Comparison of ENCODE assay signal across 9 mouse cellular contexts in genomic region chr12:102585390-102585789, GRCm38 (mm10). TPM values are rescaled to one million over a fixed set of nuclear protein-coding genes. Genes with fewer than 3 reads are reported as not detected.
DNase-seq lines count a peak whose midpoint lies in the region; ATAC-seq and TF ChIP-seq lines count a peak whose summit lies in the region.
"Had no signal": no experiment of that assay in that cellular context is flagged by ENCODE, and none has a peak within 500 bp of the region (broad histone marks: within the 10 kb centered on the region; RNA-seq: fewer than 3 reads in every experiment).

No protein-coding gene starts in this region.

- no peak overlapping the region for H3K4me3 ChIP-seq in midbrain, postnatal 0 days (ENCODE audit: low read depth, low read length)
- H3K4me3 ChIP-seq in midbrain, embryonic 13.5 days (replicated peaks): no peak overlapping the region

- no peak for TF ChIP-seq CTCF in midbrain, postnatal 0 days (IDR thresholded peaks at IDR 0.05)

- H3K9me3 ChIP-seq in midbrain, postnatal 0 days (ENCODE audit: low read length): no peaks in the 10 kb centered on the region
- H3K9me3 ChIP-seq in midbrain, embryonic 13.5 days: no peaks in the 10 kb centered on the region

- peak; percentile 53 to 65 for DNase-seq in frontal cortex, adult 2 months (ENCODE audit: extremely low spot score in 1 of 2, low spot score in 1 of 2)
- no peak for DNase-seq in frontal cortex, postnatal 25 days (ENCODE audit: low spot score in 2 of 2)
- peak; percentile 70 for DNase-seq in midbrain, postnatal 0 days (ENCODE audit: low spot score)
- DNase-seq in gastrocnemius, postnatal 25 days: peak; percentile 76
- peak; percentile 44 for DNase-seq in lung, postnatal 36 days
- no peak for DNase-seq in urinary bladder, postnatal 25 days (ENCODE audit: low spot score)
- no peak for DNase-seq in spleen, postnatal 14 days (ENCODE audit: low spot score in 2 of 2)
- DNase-seq: thymus, postnatal 25 days had no signal

- H3K27me3 ChIP-seq in midbrain, postnatal 0 days (ENCODE audit: insufficient read depth, low read length): no peaks in the 10 kb centered on the region
- no peaks in the 10 kb centered on the region for H3K27me3 ChIP-seq in midbrain, embryonic 13.5 days

- ATAC-seq in midbrain, postnatal 0 days (ENCODE audit: low FRiP score): no peak
- no peak for ATAC-seq in midbrain, embryonic 13.5 days

- peaks cover 39% of the 10 kb centered on the region for H3K36me3 ChIP-seq in midbrain, postnatal 0 days (ENCODE audit: insufficient read depth, low read length)
- H3K36me3 ChIP-seq in midbrain, embryonic 13.5 days: peaks cover 23% of the 10 kb centered on the region

- no peak overlapping the region for H3K9ac ChIP-seq in midbrain, postnatal 0 days (replicated peaks; ENCODE audit: low read length, poor library complexity, severe bottlenecking)
- H3K9ac ChIP-seq in midbrain, embryonic 13.5 days (replicated peaks): no peak overlapping the region

- H3K27ac ChIP-seq in midbrain, postnatal 0 days (ENCODE audit: low read depth, low read length): no peak overlapping the region
- no peak overlapping the region for H3K27ac ChIP-seq in midbrain, embryonic 13.5 days

- no peak overlapping the region for H3K4me2 ChIP-seq in midbrain, postnatal 0 days (ENCODE audit: low read depth, low read length, poor library complexity, severe bottlenecking)
- H3K4me2 ChIP-seq in midbrain, embryonic 13.5 days (replicated peaks): no peak overlapping the region

- 89% methylated on average over 3 of the region's 3 CpGs for WGBS in midbrain, postnatal 0 days
- WGBS in midbrain, embryonic 13.5 days: 87% methylated on average over 3 of the region's 3 CpGs

- no peaks in the 10 kb centered on the region for H3K4me1 ChIP-seq in midbrain, postnatal 0 days (ENCODE audit: insufficient read depth, low read length)
- H3K4me1 ChIP-seq in midbrain, embryonic 13.5 days (replicated peaks): peaks cover 2% of the 10 kb centered on the region; the same call in 1 of the 2 replicates

RNA-seq across cellular contexts. Expression of gene Chga, which starts 30.6 kb away (rescaled TPM):
- 145 and 167 TPM in 2 replicates for polyA plus RNA-seq in frontal cortex, adult 2 months (2012; rRNA removed)
- total RNA-seq in midbrain, postnatal 0 days (2014; rRNA removed): 148 and 168 TPM in 2 replicates
- polyA plus RNA-seq in midbrain, postnatal 0 days (2015; fragmentation: Nextera tagmentation; extraction: Ambion mirVana): 257 and 272 TPM in 2 replicates
- polyA plus RNA-seq in midbrain, embryonic 13.5 days (2015; fragmentation: Nextera tagmentation; extraction: Ambion mirVana): 88.9 and 90.0 TPM in 2 replicates
- total RNA-seq in gastrocnemius, postnatal 25 days (2021): not detected

Comparison
In these comparisons a context has a peak if more than half of its experiments do, and no peak if none do; other contexts are left out.
1. DNase-seq: peak in frontal cortex, adult 2 months (2 of 2), midbrain, postnatal 0 days (single experiment), gastrocnemius, postnatal 25 days (single experiment) and lung, postnatal 36 days (single experiment); none in frontal cortex, postnatal 25 days (0 of 2), urinary bladder, postnatal 25 days (single experiment) and spleen, postnatal 14 days (0 of 2).